Mouse (Mus musculus): ENCODE results near the gene Sumf2. TPM values are rescaled to one million over a fixed set of nuclear protein-coding genes. Genes with fewer than 3 reads are reported as not detected.
A peak's percentile ranks its signal among the peaks of the same experiment; 100 is the strongest.

Gene Sumf2
- 26.8 and 28.7 TPM in 2 replicates for polyA plus RNA-seq (2015; fragmentation: Nextera tagmentation; extraction: Ambion mirVana)

DNA sequence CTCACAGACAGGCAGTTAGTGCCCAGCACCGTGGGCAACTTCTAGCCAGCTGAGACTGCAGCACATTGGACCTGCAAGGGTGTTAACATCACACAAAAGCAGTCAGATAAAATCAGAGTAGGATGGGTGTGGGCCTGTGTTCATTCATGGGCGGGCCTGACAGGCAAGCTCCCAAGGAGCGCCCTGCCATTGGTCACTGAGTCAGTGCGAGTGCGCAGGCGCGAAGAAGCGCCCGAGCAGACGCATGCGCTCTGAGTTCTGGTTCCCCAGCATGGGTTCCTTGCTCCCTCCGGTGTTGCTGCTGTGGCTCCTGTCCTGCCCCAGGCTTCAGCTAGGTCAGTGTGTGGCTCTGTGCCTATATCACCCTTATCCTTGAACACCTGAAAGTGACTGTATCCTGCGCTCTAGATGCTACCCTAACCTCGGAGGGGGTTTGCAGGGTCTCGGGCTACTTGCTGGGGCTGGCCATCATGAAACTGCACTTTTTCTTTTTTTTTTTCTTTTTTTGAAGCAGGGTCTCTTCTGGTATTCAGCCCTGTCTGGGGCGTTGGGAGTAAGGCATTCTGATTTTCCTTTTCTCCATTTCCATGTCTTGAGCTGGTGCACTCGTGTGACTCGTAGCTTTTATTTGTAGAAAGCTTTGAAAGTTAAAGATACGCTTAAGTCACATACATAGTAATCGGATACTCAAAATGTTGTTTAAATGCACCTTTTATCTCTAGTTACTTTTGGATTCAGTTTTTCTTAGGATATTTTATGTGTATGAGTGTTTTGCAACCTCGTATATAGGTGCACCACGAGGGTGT lies at the start of gene Sumf2:
Gene Sumf2 (plus strand): TSS at position 235 of the 806 bp plus-strand sequence.
- peak; percentile 97 for ATAC-seq (ENCODE audit: extremely low read depth, insufficient number of reproducible peaks, low FRiP score, low TSS enrichment)
- Histone ChIP-seq H3K27me3 (replicated peaks) (no peaks in the 10 kb centered on the region), H3K36me3 (peaks cover 40% of the 10 kb centered on the region), H3K4me1 (peaks cover 17% of the 10 kb centered on the region), H3K9ac (peak within 1 kb of the TSS; percentile 86), H3K9me3 (no peaks in the 10 kb centered on the region), H3K4me2 (peak within 1 kb of the TSS; percentile 75), H3K4me3 (peak within 1 kb of the TSS; percentile 65), H3K27ac (replicated peaks) (peak within 1 kb of the TSS; percentile 71)
- WGBS, result 8% methylated on average over 22 of the region's 22 CpGs

DNA sequence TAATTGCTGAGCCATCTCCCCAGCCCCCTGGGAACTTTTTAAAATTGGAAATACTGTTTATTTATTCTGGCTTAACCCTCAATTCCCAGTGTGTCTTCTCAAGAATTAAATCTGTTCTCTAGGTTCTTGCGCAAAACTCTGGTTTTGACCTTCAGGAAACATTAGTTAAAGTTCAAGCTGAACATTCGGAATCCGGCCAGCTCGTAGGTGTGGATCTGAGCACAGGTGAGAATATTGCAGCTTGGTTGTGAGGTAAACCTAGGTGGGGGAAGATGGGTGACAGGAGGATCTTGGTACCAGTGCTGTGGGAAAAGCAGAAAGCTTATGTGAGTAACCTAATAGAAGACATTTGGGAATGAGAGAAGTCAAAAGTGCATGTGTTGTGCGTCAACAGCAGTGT lies 1.9 kb upstream of the Sumf2 start:
- no peak overlapping the region for H3K27ac ChIP-seq (replicated peaks)
- no peak overlapping the region for H3K9ac ChIP-seq
- WGBS, result 93% methylated on average over 5 of the region's 5 CpGs
- no peaks in the 10 kb centered on the region for H3K9me3 ChIP-seq
- H3K4me1 ChIP-seq, result peaks cover 17% of the 10 kb centered on the region
- peaks cover 32% of the 10 kb centered on the region for H3K36me3 ChIP-seq
- H3K4me2 ChIP-seq, result no peak overlapping the region
- H3K4me3 ChIP-seq, result no peak overlapping the region
- no peak for ATAC-seq (ENCODE audit: extremely low read depth, insufficient number of reproducible peaks, low FRiP score, low TSS enrichment)
- H3K27me3 ChIP-seq (replicated peaks), result no peaks in the 10 kb centered on the region

DNA sequence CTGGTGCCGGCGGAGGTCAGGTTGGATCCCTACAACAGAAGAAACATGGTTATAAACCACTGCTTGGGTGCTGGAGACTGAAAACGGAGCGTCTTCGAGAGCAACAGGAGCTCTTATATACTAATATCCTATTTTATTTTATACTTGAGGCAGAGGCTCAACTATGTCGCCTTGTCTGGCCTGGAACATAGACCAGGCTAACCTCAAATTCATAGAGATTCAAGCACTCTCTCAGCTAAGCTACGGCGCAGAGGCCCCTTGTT lies 703 bp downstream of the Sumf2 start:
- no peak for ATAC-seq (ENCODE audit: extremely low read depth, insufficient number of reproducible peaks, low FRiP score, low TSS enrichment)
- peak overlapping the region; percentile 75 for H3K4me2 ChIP-seq
- no peak overlapping the region for H3K27ac ChIP-seq (replicated peaks)
- H3K36me3 ChIP-seq, result peaks cover 40% of the 10 kb centered on the region
- H3K4me3 ChIP-seq, result peak overlapping the region; percentile 65
- WGBS, result 47% methylated on average over 8 of the region's 8 CpGs
- H3K9me3 ChIP-seq, result no peaks in the 10 kb centered on the region
- H3K27me3 ChIP-seq (replicated peaks), result no peaks in the 10 kb centered on the region
- H3K4me1 ChIP-seq, result peaks cover 17% of the 10 kb centered on the region
- H3K9ac ChIP-seq, result peak overlapping the region; percentile 86

DNA sequence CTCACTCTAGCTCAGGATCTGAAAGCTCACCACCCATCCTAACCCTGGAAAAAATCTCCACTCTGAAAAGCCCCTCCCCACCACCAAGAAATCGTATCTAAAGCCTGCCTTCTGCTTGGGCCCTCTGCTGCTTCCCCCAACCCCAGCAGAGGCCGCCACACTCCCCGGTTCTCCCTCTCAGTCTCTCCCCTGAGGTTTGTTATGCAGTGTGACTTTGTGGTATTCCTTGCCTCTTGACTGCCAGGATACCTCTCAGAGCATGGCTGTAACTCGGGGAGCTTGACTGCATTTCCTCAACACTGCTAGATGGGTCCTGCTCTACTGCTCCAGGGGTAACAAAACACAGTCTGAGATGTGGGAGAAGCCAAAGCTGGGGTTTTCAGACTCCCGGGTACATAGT lies 8.4 kb downstream of the Sumf2 start:
- no peaks in the 10 kb centered on the region for H3K27me3 ChIP-seq (replicated peaks)
- 0 out of 2 replicates have a peak overlapping the region, but pooled peaks have one; percentile 27 for H3K4me3 ChIP-seq
- H3K4me1 ChIP-seq, result no peaks in the 10 kb centered on the region
- no peaks in the 10 kb centered on the region for H3K9me3 ChIP-seq
- peaks cover 67% of the 10 kb centered on the region for H3K36me3 ChIP-seq
- H3K27ac ChIP-seq (replicated peaks), result no peak overlapping the region
- H3K4me2 ChIP-seq, result peak overlapping the region; percentile 52
- 36% methylated on average over 5 of the region's 5 CpGs for WGBS
- no peak for ATAC-seq (ENCODE audit: extremely low read depth, insufficient number of reproducible peaks, low FRiP score, low TSS enrichment)
- H3K9ac ChIP-seq, result no peak overlapping the region

DNA sequence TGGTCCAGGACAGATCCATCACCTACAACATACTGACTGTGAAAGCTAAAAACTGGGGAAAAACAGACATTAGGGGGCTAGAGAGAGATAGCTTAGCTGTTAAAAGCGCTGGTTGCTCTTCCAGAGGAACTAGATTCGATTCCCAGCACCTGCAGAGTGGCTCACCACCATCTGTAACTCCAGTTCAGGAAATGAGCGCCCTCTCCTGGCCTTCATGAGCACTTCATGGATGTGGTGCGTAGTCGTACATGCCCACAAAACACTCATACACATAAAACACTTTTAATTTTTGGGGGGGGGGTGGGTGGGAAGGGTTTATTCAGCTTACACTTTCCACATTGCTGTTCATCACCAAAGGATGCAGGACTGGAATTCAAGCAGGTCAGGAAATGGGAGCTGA lies 9.6 kb downstream of the Sumf2 start:
- no peak for ATAC-seq (ENCODE audit: extremely low read depth, insufficient number of reproducible peaks, low FRiP score, low TSS enrichment)
- Histone ChIP-seq H3K36me3 (peaks cover 72% of the 10 kb centered on the region), H3K4me2 (no peak overlapping the region), H3K27ac (replicated peaks) (no peak overlapping the region), H3K4me1 (no peaks in the 10 kb centered on the region), H3K9me3 (no peaks in the 10 kb centered on the region), H3K9ac (no peak overlapping the region), H3K27me3 (replicated peaks) (no peaks in the 10 kb centered on the region), H3K4me3 (no peak overlapping the region)
- WGBS, result 80% methylated on average over 5 of the region's 5 CpGs

DNA sequence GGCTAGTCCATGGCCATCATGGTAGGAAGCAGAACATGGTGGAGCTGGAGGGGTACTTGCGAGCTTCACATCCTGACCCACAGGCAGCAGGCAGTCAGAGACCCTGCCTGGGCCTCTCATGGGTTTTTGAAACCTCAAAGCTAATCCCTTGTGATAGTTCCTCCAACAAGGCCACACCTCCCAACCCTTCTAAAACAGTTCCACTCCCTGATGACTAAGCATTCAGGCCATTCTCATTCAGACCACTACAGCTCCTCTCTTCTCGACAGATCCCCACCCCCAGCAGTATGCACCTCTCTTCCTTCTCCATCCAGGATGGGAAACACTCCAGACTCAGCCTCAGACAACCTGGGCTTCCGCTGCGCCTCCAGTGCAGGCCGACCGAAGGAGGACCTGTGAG lies 15.5 kb downstream of the Sumf2 start:
- Histone ChIP-seq H3K4me2 (no peak overlapping the region), H3K9me3 (no peaks in the 10 kb centered on the region), H3K27me3 (replicated peaks) (no peaks in the 10 kb centered on the region), H3K4me1 (peaks cover 6% of the 10 kb centered on the region), H3K4me3 (no peak overlapping the region), H3K9ac (no peak overlapping the region), H3K36me3 (peaks cover 51% of the 10 kb centered on the region), H3K27ac (replicated peaks) (no peak overlapping the region)
- no peak for ATAC-seq (ENCODE audit: extremely low read depth, insufficient number of reproducible peaks, low FRiP score, low TSS enrichment)
- WGBS, result 94% methylated on average over 6 of the region's 6 CpGs

DNA sequence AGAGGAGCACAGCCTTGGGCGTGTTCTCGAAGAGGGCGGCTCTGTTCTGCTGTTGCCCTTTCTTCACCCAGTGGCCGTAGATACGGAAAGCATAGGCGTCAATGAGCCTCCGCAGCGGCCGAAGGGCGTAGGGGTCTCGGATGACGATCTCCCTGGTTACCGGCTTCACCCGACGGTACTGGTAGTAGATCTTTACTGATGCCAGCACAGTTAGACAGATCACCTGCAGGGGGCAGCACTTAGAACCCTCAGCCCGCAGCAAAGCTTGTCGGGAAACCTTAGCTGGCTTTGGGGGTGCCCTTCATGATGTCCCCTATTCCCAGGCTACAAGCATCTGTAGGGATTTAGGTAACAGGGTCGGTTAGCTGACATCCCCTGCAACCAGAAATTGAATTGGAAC lies 17.7 kb downstream of the Sumf2 start:
- 12% methylated on average over 18 of the region's 18 CpGs for WGBS
- ATAC-seq (ENCODE audit: extremely low read depth, insufficient number of reproducible peaks, low FRiP score, low TSS enrichment), result no peak
- Histone ChIP-seq H3K9me3 (no peaks in the 10 kb centered on the region), H3K27me3 (replicated peaks) (no peaks in the 10 kb centered on the region), H3K4me3 (peak overlapping the region; percentile 11; the same call in 1 of the 2 replicates), H3K4me1 (peaks cover 6% of the 10 kb centered on the region), H3K9ac (peak overlapping the region; percentile 73), H3K36me3 (peaks cover 35% of the 10 kb centered on the region), H3K4me2 (peak overlapping the region; percentile 57), H3K27ac (replicated peaks) (no peak overlapping the region)

DNA sequence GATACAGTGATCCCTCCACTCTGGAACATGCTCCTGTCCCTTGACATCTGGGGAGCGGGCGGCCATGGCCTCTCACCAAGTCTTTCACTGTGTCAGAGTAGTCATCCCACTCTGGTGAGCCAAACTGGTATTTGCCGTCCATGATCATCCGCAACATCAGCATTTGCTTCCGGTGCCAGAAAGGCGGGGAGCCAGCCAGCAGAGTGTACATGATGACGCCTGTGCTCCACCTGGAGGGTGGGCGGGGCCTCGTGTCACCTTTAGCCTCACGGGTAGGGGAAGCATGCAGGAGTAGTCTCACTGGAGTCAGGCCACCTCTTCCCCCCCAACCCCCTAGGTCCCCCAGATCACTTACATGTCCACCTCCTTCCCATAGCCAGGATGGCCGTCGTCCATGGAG lies 19.1 kb downstream of the Sumf2 start:
- Histone ChIP-seq H3K4me1 (peaks cover 6% of the 10 kb centered on the region), H3K27ac (replicated peaks) (no peak overlapping the region), H3K4me3 (no peak overlapping the region), H3K9me3 (no peaks in the 10 kb centered on the region), H3K9ac (no peak overlapping the region), H3K4me2 (no peak overlapping the region), H3K27me3 (replicated peaks) (no peaks in the 10 kb centered on the region), H3K36me3 (peaks cover 23% of the 10 kb centered on the region)
- WGBS, result 76% methylated on average over 12 of the region's 12 CpGs
- no peak for ATAC-seq (ENCODE audit: extremely low read depth, insufficient number of reproducible peaks, low FRiP score, low TSS enrichment)

DNA sequence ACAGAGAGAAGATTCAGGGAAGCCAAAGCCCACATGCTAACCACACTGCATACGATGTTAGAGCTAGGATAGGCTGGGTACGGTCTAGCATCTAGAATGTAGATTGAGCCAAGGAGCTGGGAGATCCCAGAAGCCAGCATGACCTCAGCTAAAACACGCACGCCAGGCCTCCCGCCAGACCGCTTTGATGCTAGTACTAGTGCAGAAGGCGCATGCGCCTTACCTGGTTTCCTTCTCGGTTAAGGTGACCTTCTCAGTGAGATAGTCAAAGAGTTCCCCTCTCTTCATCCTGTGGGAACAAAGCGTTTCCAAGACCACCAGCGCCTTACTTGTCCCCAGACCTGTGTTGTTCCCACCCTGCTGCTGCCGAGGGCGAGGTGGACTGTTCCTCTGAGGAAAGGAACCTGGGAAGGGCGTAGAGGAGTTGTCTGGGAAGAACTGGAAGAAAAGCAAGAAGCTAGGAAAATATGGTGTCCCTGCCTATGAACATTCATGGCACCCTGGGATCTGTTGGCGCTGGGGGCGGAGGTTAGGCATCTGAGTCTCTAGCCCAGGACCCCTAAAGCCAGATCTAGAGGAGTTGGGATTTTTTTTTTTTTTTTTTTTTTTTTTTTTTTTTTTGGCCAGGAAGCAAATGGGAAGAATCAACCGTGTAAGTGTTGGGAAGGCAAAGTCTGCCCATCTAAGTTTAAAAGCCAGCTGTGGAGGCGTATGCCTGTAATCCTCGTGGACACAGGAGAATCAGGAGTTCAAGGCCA lies 22.6 kb downstream of the Sumf2 start:
- Histone ChIP-seq H3K4me3 (no peak overlapping the region), H3K4me2 (no peak overlapping the region), H3K27me3 (replicated peaks) (no peaks in the 10 kb centered on the region), H3K36me3 (no peaks in the 10 kb centered on the region), H3K4me1 (0 out of 2 replicates have a peak, but pooled peaks cover under 1% of the 10 kb centered on the region), H3K9ac (no peak overlapping the region), H3K27ac (replicated peaks) (no peak overlapping the region), H3K9me3 (no peaks in the 10 kb centered on the region)
- 81% methylated on average over 19 of the region's 19 CpGs for WGBS
- ATAC-seq (ENCODE audit: extremely low read depth, insufficient number of reproducible peaks, low FRiP score, low TSS enrichment), result no peak

DNA sequence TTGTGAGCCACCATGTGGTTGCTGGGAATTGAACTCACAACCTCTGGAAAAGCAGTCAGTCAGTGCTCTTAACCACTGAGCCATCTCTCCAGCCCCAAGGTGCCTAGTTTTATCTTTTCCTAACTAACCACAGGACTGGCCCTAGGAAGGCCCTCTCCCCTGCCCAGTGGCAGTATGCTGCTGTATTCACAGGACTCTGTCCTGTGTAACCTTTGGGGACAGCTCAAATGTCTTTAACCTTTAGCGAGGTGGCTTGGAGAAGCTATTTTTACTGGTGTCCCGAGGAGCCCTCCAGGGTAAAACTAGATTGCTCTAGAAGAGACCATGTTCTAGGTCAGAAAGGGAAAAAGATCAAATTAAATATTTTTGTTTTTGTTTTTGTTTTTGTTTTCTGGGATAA lies 24.5 kb downstream of the Sumf2 start:
- Histone ChIP-seq H3K4me1 (no peaks in the 10 kb centered on the region), H3K27me3 (replicated peaks) (no peaks in the 10 kb centered on the region), H3K36me3 (no peaks in the 10 kb centered on the region), H3K9ac (no peak overlapping the region), H3K9me3 (no peaks in the 10 kb centered on the region), H3K27ac (replicated peaks) (no peak overlapping the region), H3K4me3 (no peak overlapping the region), H3K4me2 (no peak overlapping the region)
- WGBS, result 62% methylated on average over 2 of the region's 2 CpGs
- no peak for ATAC-seq (ENCODE audit: extremely low read depth, insufficient number of reproducible peaks, low FRiP score, low TSS enrichment)

DNA sequence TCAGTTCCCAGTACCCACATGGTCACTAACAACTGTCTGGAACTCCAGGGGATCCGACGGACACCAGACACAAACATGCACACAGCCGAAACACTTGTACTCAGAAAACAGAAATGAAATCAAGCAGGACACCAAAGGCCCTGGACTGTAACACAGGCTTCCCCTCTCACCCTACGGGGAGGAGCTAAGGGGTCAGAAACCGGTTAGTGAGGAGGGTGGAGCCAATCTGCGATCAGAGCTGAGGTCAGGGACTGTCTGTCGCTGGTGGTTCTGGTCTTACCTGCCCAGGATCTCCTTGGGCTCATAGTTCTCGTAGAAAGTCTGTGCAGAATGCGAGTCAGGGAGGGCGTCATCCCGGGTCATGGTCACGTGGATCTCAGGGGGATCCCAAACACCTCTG lies 27.2 kb downstream of the Sumf2 start:
- H3K36me3 ChIP-seq, result no peaks in the 10 kb centered on the region
- no peak overlapping the region for H3K4me2 ChIP-seq
- no peak for ATAC-seq (ENCODE audit: extremely low read depth, insufficient number of reproducible peaks, low FRiP score, low TSS enrichment)
- no peaks in the 10 kb centered on the region for H3K27me3 ChIP-seq (replicated peaks)
- WGBS, result 75% methylated on average over 12 of the region's 12 CpGs
- H3K9ac ChIP-seq, result no peak overlapping the region
- no peak overlapping the region for H3K27ac ChIP-seq (replicated peaks)
- H3K4me1 ChIP-seq, result peaks cover 8% of the 10 kb centered on the region
- no peaks in the 10 kb centered on the region for H3K9me3 ChIP-seq
- no peak overlapping the region for H3K4me3 ChIP-seq

DNA sequence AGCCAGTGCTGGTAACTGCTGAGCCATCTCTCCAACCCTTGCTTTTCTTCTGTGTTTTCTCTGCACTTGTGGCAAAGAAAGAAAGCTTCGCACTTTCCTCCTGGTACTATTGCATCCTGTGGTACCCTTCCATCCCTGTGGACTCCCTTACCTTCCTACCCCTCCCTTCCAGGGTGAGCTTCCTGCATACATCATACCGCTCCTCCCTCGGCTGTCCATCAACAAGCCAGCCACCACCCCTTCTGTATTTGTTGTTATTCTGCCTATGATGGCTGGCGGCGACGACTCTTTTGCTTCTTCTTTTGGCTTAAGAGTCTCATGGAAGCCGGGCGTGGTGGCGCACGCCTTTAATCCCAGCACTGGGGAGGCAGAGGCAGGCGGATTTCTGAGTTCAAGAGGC lies 28.3 kb downstream of the Sumf2 start:
- Histone ChIP-seq H3K4me3 (no peak overlapping the region), H3K9me3 (no peaks in the 10 kb centered on the region), H3K9ac (no peak overlapping the region), H3K27me3 (replicated peaks) (no peaks in the 10 kb centered on the region), H3K36me3 (peaks cover 3% of the 10 kb centered on the region), H3K27ac (replicated peaks) (no peak overlapping the region), H3K4me2 (no peak overlapping the region), H3K4me1 (peaks cover 8% of the 10 kb centered on the region)
- WGBS, result 68% methylated on average over 11 of the region's 11 CpGs
- ATAC-seq (ENCODE audit: extremely low read depth, insufficient number of reproducible peaks, low FRiP score, low TSS enrichment), result no peak

Measured in heart, embryonic 13.5 days (tissue).